Mouse (Mus musculus) midbrain, embryonic 13.5 days (tissue): ENCODE results near the gene Gm21663. TPM values are rescaled to one million over a fixed set of nuclear protein-coding genes. Genes with fewer than 3 reads are reported as not detected.
A peak's percentile ranks its signal among the peaks of the same experiment; 100 is the strongest.
"Not testable (repeated sequence)": the region's sequence is repeated elsewhere in the genome, so short reads cannot be mapped to it uniquely, and the experiment has no call there.

ENCODE experiments used
- ATAC-seq: fragments of 200-750 bp; cut with Nextera tagmentation; 2 replicates; pipeline ENCODE4 v1.8.0; 2017; ENCODE audit warnings: mild to moderate bottlenecking, moderate TSS enrichment, moderate library complexity
- H3K27ac ChIP-seq: fragments of 300-500 bp; sonication (generic); 2 replicates; pipeline ENCODE4 v1.5.1; 2015; ENCODE audit warnings: inconsistent platforms, mild to moderate bottlenecking, moderate library complexity
- H3K27me3 ChIP-seq: fragments of 300-500 bp; sonication (generic); 2 replicates; pipeline ENCODE4 v1.6.1; 2015; ENCODE audit warnings: mild to moderate bottlenecking, inconsistent platforms
- H3K36me3 ChIP-seq: fragments of 300-500 bp; sonication (generic); 2 replicates; pipeline ENCODE4 v1.6.1; 2015; ENCODE audit warnings: mild to moderate bottlenecking, inconsistent platforms
- H3K4me1 ChIP-seq: fragments of 300-500 bp; sonication (generic); replicated peaks from 2 replicates; pipeline ENCODE4 v1.6.1; 2015; ENCODE audit warnings: inconsistent platforms
- H3K4me2 ChIP-seq: fragments of 300-500 bp; sonication (generic); replicated peaks from 2 replicates; pipeline ENCODE4 v1.6.1; 2015; ENCODE audit warnings: moderate library complexity, mild to moderate bottlenecking, inconsistent platforms
- H3K4me3 ChIP-seq: fragments of 300-500 bp; sonication (generic); replicated peaks from 2 replicates; pipeline ENCODE4 v1.5.1; 2015; ENCODE audit warnings: mild to moderate bottlenecking, inconsistent platforms
- H3K9ac ChIP-seq: fragments of 300-500 bp; sonication (generic); replicated peaks from 2 replicates; pipeline ENCODE4 v1.6.1; 2015; ENCODE audit warnings: mild to moderate bottlenecking, inconsistent platforms
- H3K9me3 ChIP-seq: fragments of 300-500 bp; sonication (generic); 2 replicates; pipeline ENCODE4 v1.6.1; 2016; ENCODE audit warnings: mild to moderate bottlenecking, inconsistent platforms
- WGBS: fragments of 180-500 bp; shearing (Covaris S2); methylation state at CpG from one replicate; pipeline ENCODE4 v1.1.7; 2015; 5-methylcytosine and 5-hydroxymethylcytosine counted together
- polyA plus RNA-seq: library from polyadenylated mRNA; unstranded; fragments of >200 nt; fragmentation: Nextera tagmentation; extraction: Ambion mirVana; gene quantifications from 2 replicates; pipeline ENCODE4 v1.2.1, GENCODE M21; 2015

Gm21663 gene
- polyA plus RNA-seq: not detected in 2 replicates

DNA sequence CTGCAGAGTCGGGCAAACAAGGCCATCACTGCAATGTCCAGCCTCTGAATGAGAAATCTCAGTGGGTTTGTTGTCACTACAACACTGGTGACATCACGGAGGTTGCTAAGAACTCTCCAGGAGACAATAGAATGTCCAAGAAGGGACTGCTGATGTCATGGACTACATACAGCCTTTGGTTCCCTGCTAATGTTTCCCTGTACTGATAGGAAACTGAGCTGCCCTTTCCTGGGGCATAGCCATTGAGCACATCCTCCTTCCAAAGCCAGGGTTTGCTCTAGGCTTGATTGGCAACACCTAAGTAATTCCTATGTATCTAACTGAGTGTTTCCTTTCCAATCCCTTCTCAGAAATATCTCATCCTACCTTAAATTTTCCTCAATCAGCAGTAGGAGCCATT is at the start of gene Gm21663:
Gene Gm21663 (minus strand): TSS at position 101 of the 400 bp plus-strand sequence.
- WGBS: 55% methylated on average over 2 of the region's 2 CpGs
- not testable (repeated sequence) for H3K27me3 ChIP-seq, H3K4me2 ChIP-seq, H3K27ac ChIP-seq, H3K9ac ChIP-seq, H3K9me3 ChIP-seq, ATAC-seq, H3K4me3 ChIP-seq, H3K36me3 ChIP-seq, H3K4me1 ChIP-seq

DNA sequence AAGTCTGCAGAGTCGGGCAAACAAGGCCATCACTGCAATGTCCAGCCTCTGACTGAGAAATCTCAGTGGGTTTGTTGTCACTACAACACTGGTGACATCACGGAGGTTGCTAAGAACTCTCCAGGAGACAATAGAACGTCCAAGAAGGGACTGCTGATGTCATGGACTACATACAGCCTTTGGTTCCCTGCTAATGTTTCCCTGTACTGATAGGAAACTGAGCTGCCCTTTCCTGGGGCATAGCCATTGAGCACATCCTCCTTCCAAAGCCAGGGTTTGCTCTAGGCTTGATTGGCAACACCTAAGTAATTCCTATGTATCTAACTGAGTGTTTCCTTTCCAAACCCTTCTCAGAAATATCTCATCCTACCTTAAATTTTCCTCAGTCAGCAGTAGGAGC is 46.4 kb upstream of the Gm21663 start, which contains the start of gene Gm21698:
Gene Gm21698 (minus strand): TSS at position 101 of the 400 bp plus-strand sequence.
- not testable (repeated sequence) for H3K4me3 ChIP-seq, H3K9ac ChIP-seq, ATAC-seq, H3K36me3 ChIP-seq, H3K27me3 ChIP-seq, H3K9me3 ChIP-seq, H3K4me2 ChIP-seq, H3K4me1 ChIP-seq, H3K27ac ChIP-seq
- no CpG with 5 or more reads among the region's 3 CpGs for WGBS

DNA sequence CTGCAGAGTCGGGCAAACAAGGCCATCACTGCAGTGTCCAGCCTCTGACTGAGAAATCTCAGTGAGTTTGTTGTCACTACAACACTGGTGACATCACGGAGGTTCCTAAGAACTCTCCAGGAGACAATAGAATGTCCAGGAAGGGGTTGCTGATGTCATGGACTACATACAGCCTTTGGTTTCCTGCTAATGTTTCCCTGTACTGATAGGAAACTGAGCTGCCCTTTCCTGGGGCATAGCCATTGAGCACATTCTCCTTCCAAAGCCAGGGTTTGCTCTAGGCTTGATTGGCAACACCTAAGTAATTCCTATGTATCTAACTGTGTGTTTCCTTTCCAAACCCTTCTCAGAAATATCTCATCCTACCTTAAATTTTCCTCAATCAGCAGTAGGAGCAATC is 30.4 kb upstream of the Gm21663 start, which contains the start of gene Gm21680:
Gene Gm21680 (minus strand): TSS at position 101 of the 400 bp plus-strand sequence.
- H3K4me2 ChIP-seq, H3K4me3 ChIP-seq, H3K36me3 ChIP-seq, H3K4me1 ChIP-seq, ATAC-seq, H3K27me3 ChIP-seq, H3K27ac ChIP-seq, H3K9me3 ChIP-seq, H3K9ac ChIP-seq: not testable (repeated sequence)
- no CpG with 5 or more reads among the region's 2 CpGs for WGBS

DNA sequence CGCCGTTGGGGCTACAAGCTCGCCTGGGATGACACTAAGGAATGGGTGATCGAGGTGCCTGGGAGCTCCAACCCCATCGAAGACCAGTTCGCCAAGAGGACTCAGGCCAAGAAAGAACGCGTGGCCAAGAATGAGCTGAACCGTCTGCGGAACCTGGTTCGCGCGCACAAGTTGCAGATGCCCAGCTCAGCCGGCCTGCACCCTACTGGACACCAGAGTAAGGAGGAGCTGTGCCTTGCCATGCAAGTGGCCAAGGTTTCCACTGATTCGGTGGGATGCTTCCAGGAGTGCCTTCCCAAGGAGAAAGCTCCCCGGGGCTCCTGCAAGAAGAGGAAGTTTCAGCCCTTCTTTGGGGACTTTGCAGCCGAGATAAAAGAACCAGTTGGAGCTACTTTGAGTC is 14.9 kb upstream of the Gm21663 start:
- H3K4me1 ChIP-seq, H3K36me3 ChIP-seq, H3K9me3 ChIP-seq, H3K27me3 ChIP-seq, H3K27ac ChIP-seq, H3K9ac ChIP-seq: not testable (repeated sequence)
- 59% methylated on average over 17 of the region's 17 CpGs for WGBS
- Histone ChIP-seq H3K4me2 (peak overlapping the region; percentile 43), H3K4me3 (peak overlapping the region; percentile 23)
- peak; percentile 34 for ATAC-seq

DNA sequence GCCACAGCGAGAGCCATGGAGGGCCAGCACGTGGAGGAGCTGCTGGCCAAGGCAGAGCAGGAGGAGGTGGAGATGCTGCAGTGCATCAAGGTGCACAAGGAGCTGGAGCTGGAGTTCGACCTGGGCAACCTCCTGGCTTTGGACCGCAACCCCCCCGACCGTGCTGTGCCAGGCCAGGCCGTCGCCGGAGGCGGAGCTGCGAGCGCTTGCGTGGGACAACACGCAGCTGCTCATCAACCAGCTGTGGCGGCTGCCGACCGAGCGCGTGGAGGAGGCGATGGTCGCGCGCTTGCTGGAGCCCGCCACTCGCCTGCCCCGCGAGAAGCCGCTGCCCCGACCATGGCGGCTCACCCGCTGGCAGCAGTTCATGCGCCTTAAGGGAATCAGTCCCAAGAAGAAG is 14.4 kb upstream of the Gm21663 start:
- H3K4me3 ChIP-seq: peak overlapping the region; percentile 23
- not testable (repeated sequence) for H3K36me3 ChIP-seq, H3K27me3 ChIP-seq, H3K9ac ChIP-seq, H3K4me1 ChIP-seq, H3K27ac ChIP-seq, H3K9me3 ChIP-seq
- peak; percentile 83 for ATAC-seq
- 40% methylated on average over 32 of the region's 32 CpGs for WGBS
- H3K4me2 ChIP-seq: peak overlapping the region; percentile 43

DNA sequence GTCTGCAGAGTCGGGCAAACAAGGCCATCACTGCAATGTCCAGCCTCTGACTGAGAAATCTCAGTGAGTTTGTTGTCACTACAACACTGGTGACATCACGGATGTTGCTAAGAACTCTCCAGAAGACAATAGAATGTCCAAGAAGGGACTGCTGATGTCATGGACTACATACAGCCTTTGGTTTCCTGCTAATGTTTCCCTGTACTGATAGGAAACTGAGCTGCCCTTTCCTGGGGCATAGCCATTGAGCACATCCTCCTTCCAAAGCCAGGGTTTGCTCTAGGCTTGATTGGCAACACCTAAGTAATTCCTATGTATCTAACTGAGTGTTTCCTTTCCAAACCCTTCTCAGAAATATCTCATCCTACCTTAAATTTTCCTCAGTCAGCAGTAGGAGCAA is 12.1 kb upstream of the Gm21663 start, which contains the start of gene Gm21671:
Gene Gm21671 (minus strand): TSS at position 101 of the 400 bp plus-strand sequence.
- not testable (repeated sequence) for H3K27me3 ChIP-seq, H3K9me3 ChIP-seq, H3K9ac ChIP-seq, H3K4me1 ChIP-seq, H3K4me2 ChIP-seq, H3K4me3 ChIP-seq, H3K36me3 ChIP-seq, ATAC-seq, H3K27ac ChIP-seq
- WGBS: 81% methylated on average over 2 of the region's 2 CpGs

DNA sequence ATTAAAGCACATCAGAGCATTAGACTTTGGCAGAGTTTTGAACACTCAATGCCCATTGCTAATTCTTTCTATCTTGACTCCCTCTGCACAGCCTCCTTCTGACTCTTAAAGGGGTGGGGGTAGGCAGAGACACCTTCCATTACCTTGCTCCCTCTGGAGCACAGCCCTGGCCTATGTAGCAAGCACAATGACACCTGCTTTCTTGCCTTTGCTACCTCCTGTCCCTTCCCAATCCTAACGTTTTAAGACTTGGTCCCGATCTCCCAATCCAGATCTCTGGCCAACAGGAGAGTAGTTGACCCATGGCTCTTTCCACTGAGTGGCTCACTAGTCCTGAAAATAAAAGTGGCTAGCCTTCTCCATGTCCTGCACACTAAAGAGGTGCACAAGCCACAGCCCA is 3.2 kb upstream of the Gm21663 start:
- not testable (repeated sequence) for H3K36me3 ChIP-seq, H3K4me3 ChIP-seq, H3K4me1 ChIP-seq, ATAC-seq, H3K27me3 ChIP-seq, H3K4me2 ChIP-seq, H3K9ac ChIP-seq, H3K9me3 ChIP-seq, H3K27ac ChIP-seq
- WGBS: 88% methylated on average over 2 of the region's 2 CpGs

DNA sequence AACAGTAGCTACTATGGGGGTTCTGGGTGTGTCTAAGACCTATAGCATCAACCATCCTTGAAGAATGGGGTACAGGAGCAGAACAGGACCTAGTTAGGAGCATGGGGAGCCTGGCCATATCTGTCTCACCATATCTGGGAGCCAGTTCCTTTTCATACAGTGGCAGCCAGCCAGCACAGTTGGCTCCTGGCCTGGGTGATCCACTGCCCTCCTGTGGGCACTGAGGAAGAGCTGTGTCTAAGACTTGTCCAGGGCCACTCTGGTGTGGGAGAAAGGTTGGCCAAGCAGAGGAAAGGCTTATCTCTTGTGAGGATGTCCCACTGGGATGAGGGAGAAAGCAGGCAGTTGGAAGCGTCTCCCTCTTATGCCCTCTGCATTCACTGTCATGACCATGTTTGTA is 50.9 kb downstream of the Gm21663 start:
- WGBS: 89% methylated on average over 1 of the region's 1 CpGs
- H3K4me1 ChIP-seq: 0 out of 2 replicates have a peak, but pooled peaks cover 7% of the 10 kb centered on the region

DNA sequence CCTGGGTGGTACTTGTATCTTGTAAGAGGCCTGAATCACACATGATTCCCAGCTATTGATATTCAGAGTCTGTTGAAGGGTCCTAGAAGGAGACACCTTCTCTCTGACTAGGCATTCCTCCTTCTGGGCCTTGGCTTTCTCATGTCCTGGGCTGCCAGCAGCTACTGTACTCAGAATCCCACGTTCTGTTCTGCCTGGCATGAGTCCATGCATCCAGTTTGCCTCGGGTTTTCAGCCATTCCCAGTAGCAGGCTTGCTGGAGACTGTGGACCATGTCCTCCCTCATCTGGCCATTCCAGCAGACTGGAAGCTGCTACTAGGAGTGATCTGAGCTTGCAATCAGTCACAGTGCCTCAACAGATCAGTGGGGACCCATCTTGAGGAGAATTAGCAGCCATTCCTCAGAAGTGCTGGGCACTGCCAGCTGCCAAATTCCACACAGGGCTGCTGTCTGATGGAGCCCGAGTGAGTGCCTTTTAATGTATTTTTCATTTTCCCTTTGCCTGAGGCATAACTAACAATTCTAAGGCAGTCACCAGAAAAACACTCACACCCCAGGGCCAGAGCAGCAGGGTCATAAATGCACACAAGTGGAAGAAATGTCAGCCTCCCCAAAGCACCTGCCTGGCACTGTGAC is 52.3 kb downstream of the Gm21663 start:
- H3K9me3 ChIP-seq: peaks cover 6% of the 10 kb centered on the region; the same call in 1 of the 2 replicates
- no peak overlapping the region for H3K4me2 ChIP-seq
- H3K27ac ChIP-seq: no peak overlapping the region
- H3K4me3 ChIP-seq: no peak overlapping the region
- WGBS: 63% methylated on average over 3 of the region's 3 CpGs
- H3K4me1 ChIP-seq: 0 out of 2 replicates have a peak, but pooled peaks cover 7% of the 10 kb centered on the region
- H3K9ac ChIP-seq: no peak overlapping the region
- no peaks in the 10 kb centered on the region for H3K36me3 ChIP-seq
- H3K27me3 ChIP-seq: no peaks in the 10 kb centered on the region
- no peak for ATAC-seq

More for the DNA sequence above, 50.9 kb downstream of the Gm21663 start:
- Histone ChIP-seq H3K9ac (no peak overlapping the region), H3K27ac (no peak overlapping the region), H3K27me3 (no peaks in the 10 kb centered on the region), H3K4me3 (no peak overlapping the region), H3K36me3 (no peaks in the 10 kb centered on the region), H3K9me3 (no peaks in the 10 kb centered on the region), H3K4me2 (no peak overlapping the region)
- ATAC-seq: no peak

DNA sequence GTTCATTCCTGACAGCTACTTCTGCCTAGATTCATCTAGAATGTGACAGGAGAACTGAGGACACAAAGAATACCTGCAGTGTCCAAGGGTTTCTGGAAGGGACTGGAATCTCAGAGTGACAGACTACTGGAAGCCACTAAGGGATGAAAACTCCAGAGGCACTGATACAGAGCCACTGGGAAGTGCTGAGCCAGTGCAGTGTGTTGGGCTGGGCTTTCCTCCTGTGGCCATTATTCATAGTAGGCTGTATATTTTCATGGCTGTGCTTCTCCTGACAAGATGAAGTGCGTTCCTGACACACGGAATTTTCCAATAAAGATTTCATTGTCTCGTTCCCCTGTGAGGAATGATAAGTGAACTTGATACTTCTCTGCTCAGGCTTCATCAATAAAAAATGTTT is 55.5 kb downstream of the Gm21663 start:
- H3K4me3 ChIP-seq: no peak overlapping the region
- H3K36me3 ChIP-seq: no peaks in the 10 kb centered on the region
- 87% methylated on average over 3 of the region's 3 CpGs for WGBS
- 0 out of 2 replicates have a peak, but pooled peaks cover 5% of the 10 kb centered on the region for H3K4me1 ChIP-seq
- H3K9me3 ChIP-seq: peaks cover 6% of the 10 kb centered on the region; the same call in 1 of the 2 replicates
- no peak for ATAC-seq
- H3K9ac ChIP-seq: no peak overlapping the region
- no peak overlapping the region for H3K27ac ChIP-seq
- no peaks in the 10 kb centered on the region for H3K27me3 ChIP-seq
- H3K4me2 ChIP-seq: no peak overlapping the region
